Mouse (Mus musculus): ENCODE results near the gene Mapk6.

DNA sequence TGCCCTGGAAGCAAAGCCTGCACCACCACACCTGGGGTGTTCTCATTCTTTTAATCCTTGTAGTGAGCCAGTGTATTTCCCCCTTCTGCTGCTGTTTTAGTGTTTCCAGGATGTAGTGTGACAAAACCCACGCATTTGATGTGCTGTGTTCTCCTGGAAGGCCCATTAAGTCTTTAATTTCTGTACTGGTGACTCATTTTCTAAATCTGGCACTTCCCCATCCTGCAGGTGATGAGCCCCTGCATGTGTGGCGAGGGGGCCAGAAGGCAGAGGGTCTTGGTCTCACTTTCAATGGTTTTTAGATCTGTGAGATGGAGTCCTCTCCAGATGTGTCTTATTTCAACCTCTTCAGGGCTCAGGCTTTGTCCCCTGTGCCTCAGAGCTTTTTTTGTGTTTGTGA, 44.2 kb upstream of the Mapk6 start:
- TF ChIP-seq CTCF (conservative IDR thresholded peaks at IDR 0.05; ENCODE audit: low read length), result no peak
- no peak for TF ChIP-seq POU5F1 (IDR thresholded peaks at IDR 0.05; ENCODE audit: borderline replicate concordance, low read length)

Data from E14TG2a.4 (cell line).